Mouse (Mus musculus) retina, postnatal 7 days (tissue): Measurements from ENCODE around the gene Tmem151b.

Experiments used
- DNase-seq: peaks from one replicate; pipeline ENCODE4 v3.0.0-alpha.2; 2012; ENCODE audit warnings: low read depth, low spot score

Gene Tmem151b

GRCm38 (mm10) chr17:45511757-45512156, 37.7 kb downstream of the Tmem151b start:
- DNase-seq: no peak

GRCm38 (mm10) chr17:45510871-45511270, 38.6 kb downstream of the Tmem151b start:
- no peak for DNase-seq

GRCm38 (mm10) chr17:45506700-45507189, 42.7 kb downstream of the Tmem151b start, which contains the start of gene Aars2:
Gene Aars2 (plus strand): TSS chr17:45506841.
- DNase-seq: peak; percentile 91

- no peak for DNase-seq
Observed at GRCm38 (mm10) chr17:45505941-45506465, 43.5 kb downstream of the Tmem151b start.

- no peak for DNase-seq
Observed at GRCm38 (mm10) chr17:45503301-45503973, 46.0 kb downstream of the Tmem151b start.

- DNase-seq: no peak
Observed at GRCm38 (mm10) chr17:45502324-45502723, 47.2 kb downstream of the Tmem151b start.

GRCm38 (mm10) chr17:45500981-45501380, 48.5 kb downstream of the Tmem151b start:
- DNase-seq: no peak

- DNase-seq: no peak
Observed at GRCm38 (mm10) chr17:45499516-45499915, 50.0 kb downstream of the Tmem151b start.

GRCm38 (mm10) chr17:45498397-45498796, 51.1 kb downstream of the Tmem151b start:
- DNase-seq: no peak

GRCm38 (mm10) chr17:45495398-45495797, 54.1 kb downstream of the Tmem151b start:
- DNase-seq: no peak
